Mouse (Mus musculus) stomach, postnatal 0 days (tissue): ENCODE measurements at regions not wholly inside any gene's neighbourhood (a gene's known extent, or its start where the extent isn't known, plus 50 kb on each side); places are given as distances from the start of the nearest gene placed in this dataset.

ENCODE experiments used
- ATAC-seq: fragments of 200-750 bp; cut with Nextera tagmentation; 2 replicates; pipeline ENCODE4 v1.8.0; 2017; ENCODE audit not compliant: low FRiP score, low TSS enrichment
- DNase-seq: peaks from one replicate; pipeline ENCODE4 v3.0.0-alpha.2; 2016; ENCODE audit warnings: low spot score
- H3K27ac ChIP-seq: fragments of 300-500 bp; sonication (generic); replicated peaks from 2 replicates; pipeline ENCODE4 v1.5.1; 2014; ENCODE audit warnings: mild to moderate bottlenecking, control low read depth
- H3K27me3 ChIP-seq: fragments of 300-500 bp; sonication (generic); 2 replicates; pipeline ENCODE4 v1.6.1; 2014; ENCODE audit warnings: low read length; ENCODE audit not compliant: control insufficient read depth, insufficient read depth
- H3K36me3 ChIP-seq: fragments of 300-500 bp; sonication (generic); 2 replicates; pipeline ENCODE4 v1.6.1; 2014; ENCODE audit warnings: low read length, mixed read lengths; ENCODE audit not compliant: control insufficient read depth, insufficient read depth
- H3K4me1 ChIP-seq: fragments of 300-500 bp; sonication (generic); replicated peaks from 2 replicates; pipeline ENCODE4 v1.6.1; 2014; ENCODE audit warnings: antibody characterized with exemption; ENCODE audit not compliant: control insufficient read depth, insufficient read depth
- H3K4me2 ChIP-seq: fragments of 300-500 bp; sonication (generic); replicated peaks from 2 replicates; pipeline ENCODE4 v1.6.1; 2014; ENCODE audit warnings: low read depth, mild to moderate bottlenecking, control low read depth, moderate library complexity
- H3K4me3 ChIP-seq: fragments of 300-500 bp; sonication (generic); 2 replicates; pipeline ENCODE4 v1.5.1; 2014; ENCODE audit warnings: low read depth, low read length, control low read depth
- H3K9ac ChIP-seq: fragments of 300-500 bp; sonication (generic); 2 replicates; pipeline ENCODE4 v1.6.1; 2014; ENCODE audit warnings: mild to moderate bottlenecking, low read length, control low read depth, mixed read lengths
- H3K9me3 ChIP-seq: fragments of 300-500 bp; sonication (generic); 2 replicates; pipeline ENCODE4 v1.6.1; 2016; ENCODE audit warnings: low read length; ENCODE audit not compliant: control insufficient read depth
- CTCF ChIP-seq: IDR thresholded peaks from 2 replicates; pipeline ENCODE4 v1.5.1; 2016; ENCODE audit warnings: antibody characterized with exemption, low read depth, mild to moderate bottlenecking, moderate library complexity
- EP300 ChIP-seq: optimal IDR thresholded peaks from 2 replicates; pipeline ENCODE3; 2016; ENCODE audit warnings: antibody characterized with exemption
- WGBS: fragments of 180-500 bp; shearing (Covaris S2); extraction: QIAGEN DNeasy Blood & Tissue Kit; methylation state at CpG from one replicate; pipeline ENCODE4 v1.1.7; 2014; 5-methylcytosine and 5-hydroxymethylcytosine counted together

DNA sequence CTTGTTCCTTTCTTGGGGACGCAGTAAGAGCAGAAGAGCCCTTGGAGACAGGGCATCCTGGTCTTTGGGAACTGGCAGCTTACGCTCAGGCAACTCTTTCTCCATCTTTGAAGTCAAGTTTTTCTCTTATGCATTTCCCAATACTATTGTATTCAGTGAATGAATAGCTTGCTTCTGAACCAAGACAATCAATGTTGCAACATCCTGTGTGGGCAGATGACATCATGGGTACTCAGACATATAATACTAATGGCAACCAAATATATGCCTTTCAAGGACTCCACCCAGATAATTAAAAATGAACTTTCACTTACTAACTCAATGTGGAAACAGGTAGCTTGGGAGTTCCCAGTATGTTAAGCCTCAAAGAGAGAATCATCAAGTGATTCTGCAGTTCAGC is 104.6 kb downstream of the Ngf start:
- Histone ChIP-seq H3K27me3 (no peaks in the 10 kb centered on the region), H3K9ac (no peak overlapping the region), H3K4me3 (no peak overlapping the region), H3K4me1 (no peaks in the 10 kb centered on the region), H3K4me2 (no peak overlapping the region), H3K27ac (no peak overlapping the region), H3K36me3 (no peaks in the 10 kb centered on the region), H3K9me3 (no peaks in the 10 kb centered on the region)
- 85% methylated on average over 2 of the region's 2 CpGs for WGBS
- ATAC-seq (no peak), DNase-seq (no peak)
- TF ChIP-seq EP300 (no peak), CTCF (no peak)

DNA sequence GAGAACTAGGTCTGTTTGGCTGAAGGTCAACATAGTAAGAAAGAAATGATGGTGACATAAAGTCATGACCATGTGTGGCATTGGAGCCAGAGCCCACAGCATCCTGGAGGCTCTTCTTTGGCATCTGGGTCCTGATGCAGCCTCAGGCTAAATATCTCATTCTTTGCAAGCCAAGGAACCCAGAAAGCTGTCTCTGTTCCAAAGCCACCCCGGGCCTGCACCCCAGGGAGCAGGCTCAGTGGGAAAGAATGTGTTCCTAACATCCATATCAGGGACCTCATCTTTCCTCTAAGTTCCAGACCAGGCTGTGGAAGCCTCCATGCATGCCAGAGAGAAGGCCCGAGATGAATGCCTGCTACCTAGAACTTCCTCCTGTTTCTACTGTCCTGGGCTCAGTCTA is 107.2 kb downstream of the Ngf start:
- ATAC-seq (no peak), DNase-seq (no peak)
- no peak overlapping the region for H3K4me3 ChIP-seq
- no peak overlapping the region for H3K4me2 ChIP-seq
- TF ChIP-seq EP300, result no peak
- no peak for TF ChIP-seq CTCF
- no peak overlapping the region for H3K9ac ChIP-seq
- 83% methylated on average over 2 of the region's 2 CpGs for WGBS
- no peaks in the 10 kb centered on the region for H3K36me3 ChIP-seq
- no peaks in the 10 kb centered on the region for H3K4me1 ChIP-seq
- no peaks in the 10 kb centered on the region for H3K9me3 ChIP-seq
- H3K27me3 ChIP-seq, result no peaks in the 10 kb centered on the region
- H3K27ac ChIP-seq, result no peak overlapping the region

DNA sequence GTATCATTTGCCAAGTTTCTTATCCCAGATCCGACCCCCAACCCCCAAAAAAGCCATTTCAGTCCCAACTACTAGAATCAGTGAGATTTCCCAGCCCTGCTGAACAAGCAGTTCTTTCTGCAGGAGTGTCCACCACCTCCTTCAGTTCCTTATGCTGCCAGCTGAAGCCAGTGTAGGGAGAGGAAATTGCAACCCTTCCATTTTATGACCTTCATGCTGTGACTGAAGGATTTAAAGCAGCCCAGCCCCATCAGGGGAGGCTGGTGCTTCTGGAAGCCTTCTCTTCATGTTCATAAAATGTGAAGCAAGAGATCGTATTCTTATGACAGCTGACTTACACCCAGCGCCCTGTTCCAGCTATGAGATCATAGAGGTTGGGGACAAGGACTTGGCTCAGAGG is 112.1 kb downstream of the Ngf start:
- no peak overlapping the region for H3K27ac ChIP-seq
- H3K36me3 ChIP-seq, result no peaks in the 10 kb centered on the region
- TF ChIP-seq CTCF (no peak), EP300 (no peak)
- ATAC-seq (no peak), DNase-seq (no peak)
- no peak overlapping the region for H3K4me3 ChIP-seq
- 56% methylated on average over 3 of the region's 3 CpGs for WGBS
- H3K9me3 ChIP-seq, result no peaks in the 10 kb centered on the region
- H3K27me3 ChIP-seq, result no peaks in the 10 kb centered on the region
- H3K4me1 ChIP-seq, result no peaks in the 10 kb centered on the region
- no peak overlapping the region for H3K9ac ChIP-seq
- no peak overlapping the region for H3K4me2 ChIP-seq

DNA sequence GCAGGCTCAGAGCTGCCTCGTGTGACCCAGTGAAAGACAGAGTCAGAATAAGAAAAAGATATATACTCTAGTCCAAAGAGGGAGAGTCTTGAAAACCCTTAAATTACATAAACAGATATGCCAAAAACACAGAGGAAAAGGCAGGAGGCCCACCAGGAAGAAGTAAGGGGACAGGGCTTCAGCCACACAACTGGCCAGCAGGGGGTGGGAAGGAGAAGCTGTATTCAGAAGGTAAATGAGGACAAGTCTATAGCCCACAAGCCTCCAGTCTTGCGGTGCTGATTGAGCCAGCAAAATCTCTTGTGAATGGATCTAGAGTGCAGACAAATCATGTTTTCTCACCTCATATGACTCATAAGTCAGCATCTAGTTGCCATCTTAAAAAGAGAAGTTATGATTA is 115.4 kb downstream of the Ngf start:
- Histone ChIP-seq H3K27ac (no peak overlapping the region), H3K4me2 (no peak overlapping the region), H3K36me3 (no peaks in the 10 kb centered on the region), H3K4me1 (no peaks in the 10 kb centered on the region), H3K4me3 (no peak overlapping the region), H3K27me3 (no peaks in the 10 kb centered on the region), H3K9me3 (no peaks in the 10 kb centered on the region), H3K9ac (no peak overlapping the region)
- 72% methylated on average over 2 of the region's 2 CpGs for WGBS
- no peak for DNase-seq
- TF ChIP-seq EP300, result no peak
- TF ChIP-seq CTCF, result peak; percentile 32; the same call in 1 of the 2 replicates
- ATAC-seq, result no peak

DNA sequence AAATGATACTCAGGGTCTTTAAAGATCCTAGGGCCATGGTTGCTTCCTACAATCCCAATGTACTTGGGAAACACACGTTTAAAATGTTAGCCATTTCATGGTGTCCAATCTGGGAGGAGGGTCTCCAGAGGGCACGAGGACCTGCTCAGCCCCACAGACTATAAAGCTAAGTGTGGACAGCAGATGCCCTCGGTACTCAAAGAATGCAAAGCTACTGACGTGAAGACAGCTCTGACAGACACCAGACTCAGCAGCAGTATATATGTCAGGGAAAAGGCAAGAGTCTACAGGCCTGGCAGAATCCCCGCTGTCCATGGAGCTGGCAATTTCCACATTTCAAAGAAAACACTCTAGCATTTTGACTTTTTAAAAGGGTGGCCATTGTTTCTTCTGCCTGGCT is 116.5 kb downstream of the Ngf start:
- DNase-seq, result peak; percentile 6
- 53% methylated on average over 5 of the region's 5 CpGs for WGBS
- no peak for TF ChIP-seq CTCF

DNA sequence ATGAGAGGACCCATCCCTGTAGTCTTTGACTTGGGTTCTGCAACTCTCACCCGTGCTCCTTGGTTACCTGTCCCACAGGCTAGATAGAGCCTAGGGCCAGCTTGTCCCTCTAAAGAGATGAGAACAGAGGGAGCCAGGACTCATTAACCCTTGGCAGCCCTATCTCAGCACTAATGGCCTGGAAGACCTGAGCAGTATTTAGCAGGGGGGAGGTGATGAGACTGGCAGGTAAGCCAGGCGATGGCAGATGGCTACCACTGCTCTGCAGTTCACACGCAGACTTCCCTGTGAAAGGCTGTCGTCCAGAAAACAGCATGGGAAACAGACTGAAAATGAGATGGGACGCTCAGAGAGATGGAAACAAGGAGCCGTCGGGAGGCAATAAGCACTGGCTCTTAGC is 122.3 kb downstream of the Ngf start:
- Histone ChIP-seq H3K4me2 (no peak overlapping the region), H3K27me3 (no peaks in the 10 kb centered on the region), H3K4me1 (no peaks in the 10 kb centered on the region), H3K4me3 (no peak overlapping the region), H3K9me3 (no peaks in the 10 kb centered on the region), H3K27ac (no peak overlapping the region), H3K9ac (no peak overlapping the region), H3K36me3 (no peaks in the 10 kb centered on the region)
- no peak for DNase-seq
- no peak for TF ChIP-seq EP300
- no peak for TF ChIP-seq CTCF
- ATAC-seq, result no peak
- 79% methylated on average over 7 of the region's 7 CpGs for WGBS

More for the DNA sequence above, 116.5 kb downstream of the Ngf start:
- Histone ChIP-seq H3K4me3 (no peak overlapping the region), H3K9ac (no peak overlapping the region), H3K27me3 (no peaks in the 10 kb centered on the region), H3K4me1 (no peaks in the 10 kb centered on the region), H3K36me3 (no peaks in the 10 kb centered on the region), H3K27ac (no peak overlapping the region), H3K4me2 (no peak overlapping the region), H3K9me3 (no peaks in the 10 kb centered on the region)
- ATAC-seq, result no peak
